Mouse (Mus musculus) myocyte (in vitro differentiated cells): Measurements from ENCODE around the gene Olfr97.

ENCODE experiments used
- MYOD1 ChIP-seq, 3 experiments: IDR thresholded peaks; one replicate each; pipeline ENCODE4 v1.6.1; 2011; ENCODE audit warnings: control low read depth in 2 of 3, low read depth in 2 of 3, mild to moderate bottlenecking in 2 of 3, moderate library complexity in 1 of 3; ENCODE audit not compliant: insufficient read length in 2 of 3, control insufficient read depth in 1 of 3
- POLR2A ChIP-seq: IDR thresholded peaks from one replicate; pipeline ENCODE4 v1.6.1; 2011; ENCODE audit warnings: low read depth, mild to moderate bottlenecking, control low read depth, moderate library complexity; ENCODE audit not compliant: insufficient read length
- SRF ChIP-seq: IDR thresholded peaks from one replicate; pipeline ENCODE4 v1.6.1; 2011; ENCODE audit warnings: low read depth; ENCODE audit not compliant: control insufficient read depth, insufficient read length
- USF1 ChIP-seq: IDR thresholded peaks from one replicate; pipeline ENCODE4 v1.6.1; 2011; ENCODE audit warnings: low read depth, mild to moderate bottlenecking, control low read depth, moderate library complexity

DNA sequence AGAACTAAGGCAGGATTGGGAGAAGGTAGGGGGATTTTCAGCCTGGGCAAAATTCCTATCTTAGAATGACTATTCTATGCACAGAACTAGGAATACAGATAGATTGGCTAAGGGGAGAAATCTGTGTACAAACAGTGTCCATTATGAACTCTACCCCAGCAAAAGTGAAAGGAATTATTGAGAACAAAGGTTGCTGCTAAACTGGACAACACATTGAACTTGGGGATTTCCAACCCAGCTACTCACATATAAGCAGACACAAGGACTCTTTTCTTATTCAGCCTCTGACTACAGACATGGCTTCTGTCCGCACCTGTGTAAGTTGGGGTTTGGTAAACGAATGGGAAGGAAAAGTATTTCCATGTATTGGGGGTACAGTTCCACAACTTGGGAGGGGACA, 43.5 kb downstream of the Olfr97 start, which contains the start of gene Ubd:
- TF ChIP-seq SRF (no peak), MYOD1 (IDR thresholded peaks at IDR 0.05; ENCODE audit: control insufficient read depth in 1 of 3, insufficient read length in 2 of 3, low read depth in 2 of 3) (no peak), POLR2A (no peak), USF1 (no peak)
